ENCODE assay signal across 8 mouse cellular contexts in genomic region chr1:131910001-131910648, GRCm38 (mm10). TPM values are rescaled to one million over a fixed set of nuclear protein-coding genes. Genes with fewer than 3 reads are reported as not detected.
A peak's percentile ranks its signal among the peaks of the same experiment; 100 is the strongest.
DNase-seq lines count a peak whose midpoint lies in the region; ATAC-seq lines count a peak whose summit lies in the region.

Gene Nucks1 (plus strand): TSS chr1:131910534.

- peak; percentile 98 for ATAC-seq in inflammation-experienced regulatory T-cells, adult 6 months
- ATAC-seq in megakaryocyte-erythroid progenitor cell, adult 5-6 weeks (replicated peaks; ENCODE audit: low FRiP score, low TSS enrichment, poor library complexity, severe bottlenecking): peak; percentile 97

- intact Hi-C loops in gastrocnemius, postnatal 14 days (cut with DNase I; ENCODE audit: low total_unique reads): no loop called here
- intact Hi-C loops in left cerebral cortex, postnatal 10 days (cut with DNase I): no loop called here

- DNase-seq in adrenal gland, adult (ENCODE audit: inconsistent age in 2 of 2, low spot score in 1 of 2): peak; percentile 100
- DNase-seq in embryo, embryonic 10.5 days (ENCODE audit: low spot score): peak; percentile 99
- peak; percentile 100 for DNase-seq in gastrocnemius, postnatal 14 days
- peak; percentile 99 to 100 for DNase-seq in left cerebral cortex, postnatal 10 days (ENCODE audit: extremely low spot score in 1 of 2, low spot score in 2 of 2)
- DNase-seq in right cerebral cortex, postnatal 25 days: peak; percentile 99
- peak; percentile 99 to 100 for DNase-seq in urinary bladder, postnatal 4 days (ENCODE audit: low spot score in 2 of 2)

RNA-seq across cellular contexts. Expression of gene Nucks1, which starts in this region (rescaled TPM):
- total RNA-seq in gastrocnemius, postnatal 14 days (2021): 10 to 100 TPM; 66.1 to 78.8 TPM
- polyA plus RNA-seq in inflammation-experienced regulatory T-cells, adult 6 months (2017; shearing (Covaris generic)): 10 to 100 TPM; 36.5 to 67.7 (median 43.0) TPM
- total RNA-seq in left cerebral cortex, postnatal 10 days (2021): 100 to 1,000 TPM; 204 to 210 TPM
- total RNA-seq in megakaryocyte-erythroid progenitor cell, adult 5-6 weeks (2014; fragmentation: Nextera tagmentation): 155 and 223 TPM in 2 replicates
- total RNA-seq in megakaryocyte-erythroid progenitor cell, adult 5-6 weeks (2017): 308 and 361 TPM in 2 replicates

Comparison
In these comparisons a context has a peak if more than half of its experiments do, and no peak if none do; other contexts are left out.
1. Peak in every context shown above with its lines: DNase-seq and ATAC-seq.